ENCODE assay signal across 21 mouse cellular contexts in the genomic region with DNA sequence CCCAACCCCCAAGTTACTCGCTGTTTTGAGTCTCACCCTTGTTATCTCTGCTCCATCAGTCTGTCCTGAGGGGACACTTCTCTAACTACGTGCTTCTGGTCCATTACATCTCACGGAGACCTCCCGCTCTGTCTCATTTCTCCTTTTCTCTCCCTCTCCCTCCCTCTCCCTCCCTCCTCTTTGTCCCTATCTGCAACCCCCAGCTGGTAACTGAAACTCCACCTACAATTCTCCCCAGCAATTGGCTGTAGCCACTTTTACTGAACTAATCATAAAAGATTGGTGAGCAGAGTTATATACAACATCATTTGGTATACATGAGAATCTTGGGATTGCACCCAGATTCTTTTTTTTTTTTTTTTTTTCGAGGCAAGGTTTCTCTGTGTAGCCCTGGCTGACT. TPM values are rescaled to one million over a fixed set of nuclear protein-coding genes. Genes with fewer than 3 reads are reported as not detected.
"Had no signal": no experiment of that assay in that cellular context is flagged by ENCODE, and none has a peak within 500 bp of the region (broad histone marks: within the 10 kb centered on the region; RNA-seq: fewer than 3 reads in every experiment).

No protein-coding gene starts in this region.

- H3K4me3 ChIP-seq: limb, embryonic 12.5 days; limb, embryonic 15.5 days; megakaryocyte, embryonic 14.5 days; neural tube, embryonic 12.5 days; neural tube, embryonic 15.5 days; stomach, embryonic 15.5 days had no signal

- H3K9ac ChIP-seq: limb, embryonic 12.5 days; limb, embryonic 15.5 days; lung, embryonic 14.5 days; neural tube, embryonic 12.5 days; neural tube, embryonic 15.5 days; stomach, embryonic 15.5 days had no signal

- H3K9me3 ChIP-seq: neural tube, embryonic 15.5 days; stomach, embryonic 15.5 days had no signal

- H3K4me1 ChIP-seq: limb, embryonic 15.5 days; megakaryocyte, embryonic 14.5 days; neural tube, embryonic 12.5 days; stomach, embryonic 15.5 days had no signal

- H3K36me3 ChIP-seq: neural tube, embryonic 15.5 days; stomach, embryonic 15.5 days had no signal

- H3K27me3 ChIP-seq: limb, embryonic 12.5 days; limb, embryonic 15.5 days; neural tube, embryonic 12.5 days; neural tube, embryonic 15.5 days; stomach, embryonic 15.5 days had no signal

- H3K27ac ChIP-seq: limb, embryonic 12.5 days; limb, embryonic 15.5 days; macrophage; neural tube, embryonic 12.5 days; neural tube, embryonic 15.5 days; stomach, embryonic 15.5 days had no signal

- ATAC-seq: intestine, embryonic 16.5 days; lung, postnatal 0 days had no signal

- H3K4me2 ChIP-seq: limb, embryonic 12.5 days; limb, embryonic 15.5 days; lung, embryonic 14.5 days; midbrain, embryonic 11.5 days; neural tube, embryonic 12.5 days; neural tube, embryonic 15.5 days; stomach, embryonic 15.5 days had no signal

- DNase-seq: kidney, adult 18-20 months; kidney, adult 9 months; kidney, postnatal 14 days; kidney, postnatal 4 days; left cerebral cortex, postnatal 4 days; lung, embryonic 14.5 days; midbrain, embryonic 14.5 days; right cerebral cortex, adult 18-20 months; right cerebral cortex, postnatal 14 days; right cerebral cortex, postnatal 4 days; thymus, postnatal 25 days had no signal

RNA-seq across cellular contexts. Expression of gene Chn1, which starts 16.1 kb away (rescaled TPM):
- polyA plus RNA-seq: macrophage had no signal
